Mouse (Mus musculus): ENCODE measurements around the gene Trappc2l. TPM values are rescaled to one million over a fixed set of nuclear protein-coding genes. Genes with fewer than 3 reads are reported as not detected.

Trappc2l gene
- polyA plus RNA-seq, 1 experiment from 2014 or later, result 52.9 TPM

DNA sequence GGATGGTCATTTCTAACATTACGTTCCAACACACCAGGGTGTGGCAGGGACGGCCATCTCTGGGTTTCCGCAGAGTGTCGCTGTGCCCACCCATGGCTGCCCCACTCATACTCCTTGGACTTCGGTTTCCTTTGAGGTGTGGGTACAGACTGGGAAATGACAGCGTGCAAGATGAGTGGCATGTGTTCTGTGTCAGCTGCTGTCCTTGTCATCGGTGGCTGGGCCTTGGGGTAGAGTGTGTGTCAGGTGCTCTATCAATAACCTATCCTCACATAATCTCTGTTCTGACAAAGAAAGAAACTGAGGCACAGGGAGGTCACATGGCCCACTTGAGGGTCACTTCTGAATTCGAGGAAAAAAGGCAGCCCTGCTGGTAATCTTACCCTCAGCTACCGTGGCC lies 25.8 kb downstream of the Trappc2l start:
- no peaks in the 10 kb centered on the region for H3K9me3 ChIP-seq
- no peak overlapping the region for H3K27ac ChIP-seq
- no peak overlapping the region for H3K4me3 ChIP-seq
- peaks cover 54% of the 10 kb centered on the region for H3K36me3 ChIP-seq
- H3K27me3 ChIP-seq (ENCODE audit: insufficient read depth, poor library complexity, severe bottlenecking), result 0 out of 2 replicates have a peak, but pooled peaks cover 7% of the 10 kb centered on the region
- peaks cover 72% of the 10 kb centered on the region for H3K4me1 ChIP-seq
- WGBS, result 88% methylated on average over 9 of the region's 9 CpGs
- DNase-seq (ENCODE audit: low spot score), result no peak

- no peak overlapping the region for H3K4me3 ChIP-seq
- peaks cover 53% of the 10 kb centered on the region for H3K36me3 ChIP-seq
- WGBS, result 84% methylated on average over 16 of the region's 16 CpGs
- H3K4me1 ChIP-seq, result peaks cover 85% of the 10 kb centered on the region
- no peak overlapping the region for H3K27ac ChIP-seq
- H3K9me3 ChIP-seq, result no peaks in the 10 kb centered on the region
- peaks cover 7% of the 10 kb centered on the region; the same call in 1 of the 2 replicates for H3K27me3 ChIP-seq (ENCODE audit: insufficient read depth, poor library complexity, severe bottlenecking)
- no peak for DNase-seq (ENCODE audit: low spot score)
These were observed 27.2 kb downstream of the Trappc2l start for GRCm38 (mm10) chr8:122638601-122639000.

- 44% methylated on average over 16 of the region's 16 CpGs for WGBS
- Histone ChIP-seq H3K9me3 (no peaks in the 10 kb centered on the region), H3K4me3 (no peak overlapping the region), H3K4me1 (peaks cover 96% of the 10 kb centered on the region), H3K27me3 (ENCODE audit: insufficient read depth, poor library complexity, severe bottlenecking) (peaks cover 7% of the 10 kb centered on the region; the same call in 1 of the 2 replicates), H3K36me3 (peaks cover 44% of the 10 kb centered on the region), H3K27ac (no peak overlapping the region)
- no peak for DNase-seq (ENCODE audit: low spot score)
These were observed 28.2 kb downstream of the Trappc2l start for GRCm38 (mm10) chr8:122639521-122640248.

DNA sequence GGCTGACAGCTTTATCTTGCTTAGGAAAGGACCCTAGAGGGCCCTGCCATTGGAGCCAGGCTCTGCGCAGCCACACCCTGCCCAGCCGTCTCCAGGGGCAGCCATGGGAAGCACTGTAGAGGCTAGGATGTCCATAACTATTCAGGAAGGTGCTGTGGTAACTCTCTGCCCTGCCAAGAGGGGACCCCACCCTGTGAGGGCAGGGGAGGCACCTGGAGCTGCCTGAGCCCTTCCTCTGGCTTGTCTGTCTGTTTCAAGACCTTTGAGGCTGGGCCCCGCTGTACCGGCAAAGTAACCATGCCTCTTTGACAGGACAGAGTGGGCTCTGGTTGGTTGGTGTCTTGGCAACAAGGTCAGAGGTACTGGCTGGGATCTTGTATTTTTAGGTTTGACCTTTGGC lies 29.4 kb downstream of the Trappc2l start:
- peaks cover 97% of the 10 kb centered on the region for H3K4me1 ChIP-seq
- H3K27ac ChIP-seq, result no peak overlapping the region
- WGBS, result 65% methylated on average over 4 of the region's 4 CpGs
- no peak overlapping the region for H3K4me3 ChIP-seq
- DNase-seq (ENCODE audit: low spot score), result no peak
- H3K9me3 ChIP-seq, result no peaks in the 10 kb centered on the region
- peaks cover 34% of the 10 kb centered on the region for H3K36me3 ChIP-seq
- peaks cover 7% of the 10 kb centered on the region; the same call in 1 of the 2 replicates for H3K27me3 ChIP-seq (ENCODE audit: insufficient read depth, poor library complexity, severe bottlenecking)

DNA sequence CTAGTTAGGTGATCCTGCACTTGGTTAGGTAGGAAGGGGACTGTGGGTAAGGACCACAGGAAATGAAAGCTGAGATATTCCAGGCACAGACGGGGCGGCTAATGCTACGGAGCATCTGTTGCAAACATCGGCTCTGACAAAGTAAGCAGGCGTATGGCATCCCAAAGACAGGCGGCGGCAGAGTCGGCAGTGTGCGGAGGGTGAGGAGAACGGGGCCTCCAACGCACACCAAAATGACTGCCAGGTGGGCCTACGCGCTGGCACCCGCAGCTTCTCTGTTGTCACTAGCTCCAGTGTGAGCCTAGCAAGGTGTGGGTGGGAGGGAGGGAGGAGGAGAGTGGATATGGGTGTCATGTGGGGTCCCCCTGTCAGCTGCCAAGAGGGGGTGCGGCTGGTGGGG lies 30.0 kb downstream of the Trappc2l start:
- 83% methylated on average over 15 of the region's 15 CpGs for WGBS
- no peak for DNase-seq (ENCODE audit: low spot score)
- peaks cover 40% of the 10 kb centered on the region for H3K36me3 ChIP-seq
- H3K27me3 ChIP-seq (ENCODE audit: insufficient read depth, poor library complexity, severe bottlenecking), result peaks cover 7% of the 10 kb centered on the region
- peaks cover 97% of the 10 kb centered on the region for H3K4me1 ChIP-seq
- H3K9me3 ChIP-seq, result no peaks in the 10 kb centered on the region
- no peak overlapping the region for H3K27ac ChIP-seq
- no peak overlapping the region for H3K4me3 ChIP-seq

DNA sequence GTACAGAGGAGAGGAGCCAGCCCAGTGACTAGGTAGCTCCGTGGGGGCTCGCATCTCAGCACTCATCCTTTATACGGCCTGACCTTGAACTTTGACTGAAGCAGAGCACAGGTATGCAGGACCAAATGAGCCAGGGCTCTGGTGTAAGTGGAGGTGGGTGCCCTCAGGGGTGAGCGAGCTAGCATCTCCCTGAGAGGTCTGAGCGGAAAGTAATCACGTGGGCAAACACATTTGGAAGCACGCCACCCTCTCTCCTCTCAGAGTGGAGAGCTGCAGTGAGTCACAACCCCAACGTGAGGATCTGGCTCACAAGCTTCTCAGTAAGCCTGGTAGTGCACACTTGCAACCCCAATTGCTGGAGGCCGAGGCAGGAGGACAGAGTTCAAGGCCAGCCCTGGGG lies 30.6 kb downstream of the Trappc2l start:
- H3K4me1 ChIP-seq, result peaks cover 97% of the 10 kb centered on the region
- H3K9me3 ChIP-seq, result no peaks in the 10 kb centered on the region

GRCm38 (mm10) chr8:122644175-122644954 lies 32.9 kb downstream of the Trappc2l start:
- H3K9me3 ChIP-seq, result no peaks in the 10 kb centered on the region
- H3K27me3 ChIP-seq (ENCODE audit: insufficient read depth, poor library complexity, severe bottlenecking), result no peaks in the 10 kb centered on the region; the same call in none of the 2 replicates
- no peak overlapping the region for H3K4me3 ChIP-seq
- peaks cover 75% of the 10 kb centered on the region for H3K4me1 ChIP-seq
- 54% methylated on average over 6 of the region's 6 CpGs for WGBS
- no peak overlapping the region for H3K27ac ChIP-seq
- H3K36me3 ChIP-seq, result peaks cover 43% of the 10 kb centered on the region
- no peak for DNase-seq (ENCODE audit: low spot score)

More for the DNA sequence above, 30.6 kb downstream of the Trappc2l start:
- no peak overlapping the region for H3K4me3 ChIP-seq
- H3K27me3 ChIP-seq (ENCODE audit: insufficient read depth, poor library complexity, severe bottlenecking), result peaks cover 7% of the 10 kb centered on the region
- no peak for DNase-seq (ENCODE audit: low spot score)
- WGBS, result 67% methylated on average over 9 of the region's 9 CpGs
- peaks cover 44% of the 10 kb centered on the region for H3K36me3 ChIP-seq
- H3K27ac ChIP-seq, result no peak overlapping the region

GRCm38 (mm10) chr8:122646337-122646736 lies 34.9 kb downstream of the Trappc2l start:
- WGBS, result 56% methylated on average over 16 of the region's 16 CpGs
- H3K27ac ChIP-seq, result no peak overlapping the region
- no peak for DNase-seq (ENCODE audit: low spot score)
- H3K4me3 ChIP-seq, result no peak overlapping the region
- peaks cover 47% of the 10 kb centered on the region for H3K36me3 ChIP-seq
- H3K9me3 ChIP-seq, result no peaks in the 10 kb centered on the region
- peaks cover 59% of the 10 kb centered on the region for H3K4me1 ChIP-seq
- peaks cover 12% of the 10 kb centered on the region for H3K27me3 ChIP-seq (ENCODE audit: insufficient read depth, poor library complexity, severe bottlenecking)

GRCm38 (mm10) chr8:122648192-122648970 lies 36.9 kb downstream of the Trappc2l start:
- WGBS, result 81% methylated on average over 15 of the region's 15 CpGs
- H3K4me1 ChIP-seq, result peaks cover 54% of the 10 kb centered on the region

GRCm38 (mm10) chr8:122651326-122651921 lies 40.0 kb downstream of the Trappc2l start:
- Histone ChIP-seq H3K4me3 (no peak overlapping the region), H3K27ac (0 out of 2 replicates have a peak overlapping the region, but pooled peaks have one; percentile 38), H3K36me3 (peaks cover 28% of the 10 kb centered on the region), H3K9me3 (no peaks in the 10 kb centered on the region), H3K27me3 (ENCODE audit: insufficient read depth, poor library complexity, severe bottlenecking) (peaks cover 12% of the 10 kb centered on the region; the same call in 1 of the 2 replicates), H3K4me1 (peaks cover 54% of the 10 kb centered on the region)
- no peak for DNase-seq (ENCODE audit: low spot score)
- WGBS, result 80% methylated on average over 16 of the region's 16 CpGs

More at GRCm38 (mm10) chr8:122648192-122648970, 36.9 kb downstream of the Trappc2l start:
- Histone ChIP-seq H3K36me3 (peaks cover 35% of the 10 kb centered on the region), H3K27me3 (ENCODE audit: insufficient read depth, poor library complexity, severe bottlenecking) (peaks cover 12% of the 10 kb centered on the region; the same call in 1 of the 2 replicates), H3K9me3 (no peaks in the 10 kb centered on the region), H3K4me3 (no peak overlapping the region), H3K27ac (0 out of 2 replicates have a peak overlapping the region, but pooled peaks have one; percentile 9)
- DNase-seq (ENCODE audit: low spot score), result no peak

DNA sequence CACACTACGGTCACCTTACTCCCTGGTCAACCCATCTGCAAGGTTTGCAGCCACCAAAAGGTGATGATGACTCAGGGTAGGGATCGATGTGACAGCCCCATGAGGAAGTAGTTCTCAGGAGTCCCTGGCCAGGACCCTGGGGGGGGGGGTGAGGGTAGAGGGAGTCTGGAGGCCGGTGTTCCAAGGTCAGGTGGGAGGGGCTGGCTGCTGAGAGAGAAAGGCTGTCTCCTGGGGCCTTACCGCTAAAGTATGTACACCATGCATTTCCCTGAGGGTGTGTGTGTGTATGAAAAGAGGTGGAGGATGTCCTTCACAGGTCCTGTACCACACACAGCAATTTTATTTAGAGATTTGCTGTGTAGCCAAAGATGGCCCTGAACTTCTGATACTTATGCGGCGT lies 41.2 kb downstream of the Trappc2l start:
- WGBS, result 58% methylated on average over 6 of the region's 6 CpGs
- peaks cover 21% of the 10 kb centered on the region for H3K36me3 ChIP-seq
- H3K27me3 ChIP-seq (ENCODE audit: insufficient read depth, poor library complexity, severe bottlenecking), result 0 out of 2 replicates have a peak, but pooled peaks cover 12% of the 10 kb centered on the region
- no peaks in the 10 kb centered on the region for H3K9me3 ChIP-seq
- no peak overlapping the region for H3K4me3 ChIP-seq
- 0 out of 2 replicates have a peak overlapping the region, but pooled peaks have one; percentile 74 for H3K27ac ChIP-seq
- no peak for DNase-seq (ENCODE audit: low spot score)
- H3K4me1 ChIP-seq, result peaks cover 55% of the 10 kb centered on the region

DNA sequence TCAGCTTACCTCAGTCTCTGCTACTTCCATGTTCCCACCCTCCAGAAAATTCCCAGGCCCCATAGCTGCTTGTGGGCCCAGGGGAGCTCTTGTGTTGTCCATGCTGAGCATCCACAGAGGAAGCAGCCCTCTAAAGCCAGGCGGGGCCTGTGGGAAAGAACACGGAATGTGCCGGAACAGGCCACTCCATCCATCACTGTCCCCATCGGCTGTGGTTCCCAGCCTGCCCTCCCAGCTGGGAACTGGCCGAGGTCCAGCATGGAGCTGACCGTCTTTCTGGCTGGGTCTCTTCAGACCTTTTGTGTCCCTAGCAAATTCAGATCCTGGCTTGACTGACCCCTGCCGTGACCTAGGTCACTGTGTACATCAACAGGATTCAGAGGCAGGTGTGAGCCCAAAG lies 43.3 kb downstream of the Trappc2l start:
- Histone ChIP-seq H3K36me3 (peaks cover 4% of the 10 kb centered on the region), H3K9me3 (no peaks in the 10 kb centered on the region), H3K4me1 (peaks cover 72% of the 10 kb centered on the region), H3K4me3 (no peak overlapping the region), H3K27me3 (ENCODE audit: insufficient read depth, poor library complexity, severe bottlenecking) (0 out of 2 replicates have a peak, but pooled peaks cover 12% of the 10 kb centered on the region), H3K27ac (no peak overlapping the region; the same call in 1 of the 2 replicates)
- 68% methylated on average over 7 of the region's 7 CpGs for whole genome bisulfite sequencing
- no peak for DNase-seq (ENCODE audit: low spot score)
